Mouse (Mus musculus) cerebellum, postnatal 36 days (tissue): ENCODE results near the gene Olfr741.

Experiments used
- DNase-seq, 2 experiments: peaks; one replicate each; pipeline ENCODE4 v3.0.0; 2021 to 2022; ENCODE audit warnings: mixed read lengths in 2 of 2

The Olfr741 gene

GRCm38 (mm10) chr14:50472438-50472837 lies at the start of gene Olfr741:
Gene Olfr741, plus strand, starts transcription at chr14:50472738.
- DNase-seq, result no peak

- DNase-seq, result no peak
These were observed 27.3 kb upstream of the Olfr741 start, which contains the start of gene Olfr740 for GRCm38 (mm10) chr14:50445245-50445644. Gene Olfr740, plus strand, starts transcription at chr14:50445545.

GRCm38 (mm10) chr14:50478406-50478805 lies 5.9 kb downstream of the Olfr741 start:
- no peak for DNase-seq

- DNase-seq, result no peak
These were observed 30.8 kb downstream of the Olfr741 start, which contains the start of gene Olfr742 for GRCm38 (mm10) chr14:50503300-50503699. Gene Olfr742, plus strand, starts transcription at chr14:50503600.

GRCm38 (mm10) chr14:50521539-50521938 lies 49.0 kb downstream of the Olfr741 start, which contains the start of gene Olfr743:
Gene Olfr743, plus strand, starts transcription at chr14:50521839.
- DNase-seq, result no peak
